Mouse (Mus musculus) v-Abl transformed pro-B cells (cell line): ENCODE measurements around the gene Helz2.

Experiments
- in situ Hi-C, 2 experiments: fragments of 400-800 bp; cut with MboI; formaldehyde crosslinking; loops; one replicate each; pipeline ENCODE4 v1.15.1; 2025; ENCODE audit not compliant: unreplicated experiment in 2 of 2

Gene Helz2

DNA sequence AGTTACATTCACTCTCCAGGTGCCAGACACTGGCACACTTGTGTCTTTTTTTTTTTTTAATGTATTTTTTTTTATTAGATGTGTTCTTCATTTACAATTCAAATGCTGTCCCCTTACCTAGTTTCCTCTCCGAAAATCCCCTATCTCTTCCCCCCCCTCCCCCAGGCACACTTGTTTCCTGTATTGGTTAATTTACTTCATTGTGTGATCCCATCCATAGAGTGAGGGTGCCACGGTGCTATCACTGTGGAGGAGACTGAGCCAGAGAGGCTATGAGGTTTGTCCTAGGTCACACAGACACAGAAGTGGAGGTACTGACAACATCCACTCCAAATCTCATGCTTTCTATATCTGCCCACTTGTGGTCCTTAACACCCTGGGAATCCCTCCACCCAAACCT, 3.0 kb downstream of the Helz2 start:
- in situ Hi-C loops: no loop called here

DNA sequence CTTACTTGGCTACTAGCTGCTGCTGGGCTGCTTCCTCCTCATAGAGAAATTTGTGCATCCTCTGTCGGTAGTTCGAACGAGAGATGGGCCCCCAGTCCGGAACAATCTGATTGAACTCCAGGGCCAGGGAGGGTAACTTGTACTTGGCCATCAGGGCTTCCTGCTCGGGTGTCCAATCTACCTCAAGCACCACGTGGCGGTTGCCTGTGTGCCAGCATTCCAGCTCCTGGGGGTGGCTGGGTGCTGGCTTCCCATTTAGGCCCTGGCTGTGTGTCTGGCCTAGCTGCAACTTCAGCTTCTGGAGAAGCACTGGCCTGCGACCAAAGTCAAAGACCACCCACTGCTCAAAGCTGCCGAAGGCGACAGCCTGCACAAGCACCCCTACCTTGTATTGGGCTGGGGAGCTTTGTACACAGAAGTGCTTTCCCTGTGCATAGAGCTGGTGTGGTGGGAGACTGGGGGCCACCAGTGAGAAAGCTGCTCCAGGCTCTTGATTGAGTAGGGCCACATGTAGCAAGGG, 3.7 kb downstream of the Helz2 start:
- in situ Hi-C loops: no loop called here

DNA sequence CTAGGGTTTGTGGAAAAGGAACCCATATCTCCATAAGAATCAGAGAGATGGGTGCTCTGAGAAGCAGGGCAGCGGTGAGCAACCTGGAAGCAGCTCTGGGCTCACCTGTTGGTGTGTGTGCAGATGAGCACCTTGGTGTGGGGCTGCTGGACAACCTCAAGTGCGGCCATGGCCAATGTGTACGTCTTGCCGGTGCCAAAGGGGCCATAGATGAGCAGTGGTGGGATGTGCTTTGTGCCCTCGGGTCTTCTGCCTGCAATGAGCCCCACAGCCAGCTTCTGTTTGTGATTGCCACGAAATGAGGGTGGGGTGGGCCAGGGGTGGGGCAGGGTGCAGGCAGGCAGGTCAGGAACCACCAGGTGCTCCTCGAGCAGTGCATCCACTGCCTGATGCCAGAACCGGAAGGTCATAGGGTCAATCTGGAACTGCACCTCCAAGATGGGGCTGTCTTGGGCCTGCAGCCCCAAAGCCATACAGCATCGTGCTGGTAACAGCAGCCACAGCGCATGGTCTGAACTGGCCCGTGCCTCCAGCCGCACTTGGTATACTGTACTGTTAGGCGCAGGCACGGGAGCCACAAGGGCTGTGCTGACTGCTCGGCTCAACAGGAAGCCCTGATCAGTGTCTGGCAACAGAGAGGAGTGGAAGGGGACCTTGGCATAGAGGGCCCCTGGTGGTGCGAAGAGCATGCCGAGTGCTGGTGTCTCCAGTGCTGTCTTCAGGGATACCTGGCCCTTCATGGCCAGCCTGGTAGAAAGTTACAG, 4.4 kb downstream of the Helz2 start:
- in situ Hi-C loops: no loop called here

DNA sequence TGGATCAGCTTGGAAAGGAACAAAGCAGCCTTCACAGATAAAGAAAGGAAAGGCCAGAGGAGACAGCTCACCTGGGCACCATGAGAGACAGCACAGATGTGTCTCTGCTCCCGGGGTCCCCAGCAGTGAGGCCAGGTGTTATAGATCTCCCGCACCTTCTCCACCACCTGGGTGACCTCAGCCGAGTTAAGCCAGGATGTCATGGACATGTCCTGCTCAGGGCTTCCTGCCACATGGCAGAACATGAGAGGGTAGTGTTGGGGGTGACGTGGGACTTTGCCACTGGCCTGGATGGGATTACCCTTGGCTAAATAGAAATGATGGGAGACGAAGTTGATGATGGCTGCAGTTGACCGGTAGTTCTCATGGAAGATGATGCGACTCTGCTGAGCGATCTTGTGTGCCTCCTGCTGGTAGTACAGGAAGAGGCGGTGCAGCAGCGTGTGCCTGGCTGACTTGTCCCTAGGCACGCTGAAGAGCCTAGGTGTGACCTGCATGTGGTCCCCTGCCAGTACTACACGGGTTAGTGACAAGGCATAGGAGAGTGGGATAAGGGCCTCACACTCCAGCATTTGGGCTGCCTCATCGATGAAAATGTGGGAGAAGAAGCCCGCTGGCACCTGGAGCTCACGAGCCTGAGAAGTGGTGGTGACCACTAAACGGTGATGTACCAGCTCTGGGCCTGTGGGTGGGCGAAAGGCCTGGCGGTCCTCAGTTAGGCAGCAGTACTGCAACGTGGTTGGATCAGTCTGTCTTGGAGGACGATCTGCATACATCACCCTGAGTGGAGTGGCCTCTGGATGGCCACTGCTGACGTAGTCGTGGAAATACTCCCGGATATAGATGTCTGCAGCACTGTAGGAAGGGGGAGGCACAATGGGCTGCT, 5.9 kb downstream of the Helz2 start:
- in situ Hi-C loops: no loop called here

DNA sequence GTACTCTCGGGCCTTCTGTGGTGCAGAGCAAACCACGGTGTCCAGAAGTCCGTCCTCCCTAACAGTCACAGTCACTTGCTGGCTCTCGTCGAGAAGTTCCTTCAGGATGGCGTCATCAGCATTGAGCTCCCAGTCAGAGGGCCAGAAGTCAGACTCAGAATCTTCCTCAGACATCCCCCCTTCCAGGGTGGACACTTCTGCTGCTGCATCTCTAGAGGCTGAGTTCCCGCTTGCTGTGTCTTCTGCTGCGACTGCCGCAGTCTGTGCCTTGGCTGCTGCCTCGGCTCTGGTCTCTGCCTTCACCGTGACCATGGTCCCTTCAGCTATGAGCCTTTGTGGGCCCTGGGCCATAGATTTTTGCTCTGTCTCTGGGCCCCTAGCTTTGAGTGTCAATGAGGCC, 7.1 kb downstream of the Helz2 start:
- in situ Hi-C loops: no loop called here

DNA sequence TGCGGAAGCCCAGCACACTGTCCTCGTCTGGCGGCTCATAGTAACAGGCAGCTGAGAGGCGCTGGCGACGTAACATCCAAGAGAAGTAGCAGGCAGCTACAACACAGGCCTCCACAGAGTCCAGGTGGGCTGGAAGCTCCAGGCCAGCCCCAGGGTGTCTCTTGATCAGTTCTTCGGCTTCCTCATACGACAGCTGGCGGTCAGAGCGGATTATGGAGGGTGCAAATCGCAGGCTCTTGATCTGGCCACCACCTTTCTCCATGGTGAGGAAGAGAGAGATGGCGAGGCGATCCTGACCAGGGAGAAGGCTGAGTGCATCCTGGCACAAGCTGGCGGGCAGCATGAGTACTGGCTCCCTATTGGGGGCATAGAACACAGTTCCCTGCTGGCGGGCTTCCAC, 8.4 kb downstream of the Helz2 start:
- in situ Hi-C loops: no loop called here

DNA sequence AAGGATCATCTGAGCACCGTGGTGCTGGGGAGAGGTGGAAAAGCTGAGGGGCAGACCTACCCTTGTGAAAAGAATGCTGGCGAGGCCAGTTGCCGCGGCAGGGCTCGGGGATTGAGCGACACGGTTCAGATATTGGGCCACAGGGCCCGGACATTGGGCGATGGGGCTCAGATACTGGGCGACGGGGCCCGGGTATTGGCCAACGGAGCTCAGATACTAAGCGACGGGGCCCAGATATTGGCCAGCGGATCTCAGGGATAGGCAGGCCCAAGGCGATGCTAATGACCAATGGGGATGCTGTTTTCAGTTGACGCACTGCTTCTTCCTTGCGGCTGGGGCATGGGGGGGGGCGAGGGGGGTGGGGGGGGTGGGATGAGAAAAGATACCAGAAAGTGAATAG, 10.7 kb downstream of the Helz2 start:
- in situ Hi-C loops: no loop called here

DNA sequence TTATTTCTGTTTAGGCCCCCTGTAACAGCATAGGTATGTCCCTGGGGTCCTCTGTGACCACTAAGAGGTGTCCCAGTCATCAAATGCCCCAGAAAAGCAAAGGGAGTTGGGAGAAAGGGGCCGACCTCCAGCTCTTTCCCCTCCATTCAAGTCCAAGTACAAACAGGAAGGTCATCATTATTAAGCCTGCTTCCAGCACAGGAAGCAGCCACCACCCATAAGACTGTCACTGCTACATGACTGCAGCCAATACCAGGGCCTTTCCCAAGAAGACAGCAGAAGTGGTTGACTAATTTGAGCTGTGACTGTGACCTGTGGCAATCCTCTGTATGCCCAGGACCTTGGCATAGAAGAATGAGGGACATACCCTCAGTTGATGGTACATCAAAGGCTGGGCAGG, 13.5 kb downstream of the Helz2 start:
- in situ Hi-C loops: no loop called here

DNA sequence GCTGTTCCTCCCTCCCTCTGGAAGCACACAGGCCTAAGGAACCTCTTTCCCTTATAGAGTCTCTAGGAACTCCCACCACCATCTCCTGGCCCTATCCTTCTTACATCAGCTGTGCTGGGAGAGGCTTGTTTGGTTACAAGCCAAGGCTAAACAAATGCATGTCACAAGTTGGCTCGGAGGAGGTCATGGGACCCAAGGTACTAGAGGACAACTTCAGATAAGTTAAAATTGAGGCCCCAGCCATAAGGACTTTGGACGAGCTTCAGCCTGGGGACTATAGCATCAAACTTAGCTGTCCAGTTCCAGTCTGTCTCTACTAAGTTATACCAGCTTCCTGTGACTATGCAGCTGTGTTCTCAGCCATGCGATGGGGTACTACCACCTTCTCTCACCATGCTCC, 14.7 kb downstream of the Helz2 start:
- in situ Hi-C loops: no loop called here

DNA sequence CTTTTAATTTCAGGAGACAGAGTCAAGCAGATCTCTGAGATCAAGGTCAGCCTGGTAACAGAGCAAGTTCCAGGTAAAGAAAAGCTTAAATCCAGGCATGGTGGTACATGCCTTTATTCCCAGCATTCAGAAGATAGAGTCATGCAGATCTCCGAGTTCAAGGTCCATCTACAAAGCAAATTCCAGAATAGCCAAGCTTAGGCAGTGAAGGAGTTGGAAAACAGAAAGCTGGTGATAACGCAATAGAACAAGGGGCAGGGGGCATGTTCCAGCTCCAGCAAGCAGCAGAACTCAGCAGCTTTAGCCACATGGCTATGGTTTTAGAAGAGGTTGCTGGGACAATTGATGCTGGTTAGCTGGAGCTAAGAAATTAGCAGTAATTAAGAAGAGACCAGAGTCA, 16.8 kb downstream of the Helz2 start:
- in situ Hi-C loops: no loop called here

DNA sequence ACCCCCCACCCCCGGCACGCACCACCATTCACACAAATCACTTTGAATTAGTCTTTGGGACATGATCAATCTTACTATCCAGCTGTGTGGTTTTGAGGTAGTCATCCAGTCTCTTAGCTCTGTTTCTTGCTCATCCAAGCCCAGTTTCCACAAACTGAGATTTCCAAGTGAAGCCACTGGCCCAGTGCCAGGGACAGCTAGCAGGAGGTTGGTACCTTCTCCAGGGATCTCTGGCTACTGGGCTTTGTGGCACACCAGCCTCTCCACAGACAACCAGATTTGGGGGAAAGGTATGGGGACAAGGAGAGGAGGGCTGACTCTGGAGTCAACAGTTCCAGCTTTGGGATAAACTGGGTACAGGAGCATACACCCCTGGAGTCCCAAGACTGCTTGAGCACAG, 21.5 kb downstream of the Helz2 start:
- in situ Hi-C loops: no loop called here

DNA sequence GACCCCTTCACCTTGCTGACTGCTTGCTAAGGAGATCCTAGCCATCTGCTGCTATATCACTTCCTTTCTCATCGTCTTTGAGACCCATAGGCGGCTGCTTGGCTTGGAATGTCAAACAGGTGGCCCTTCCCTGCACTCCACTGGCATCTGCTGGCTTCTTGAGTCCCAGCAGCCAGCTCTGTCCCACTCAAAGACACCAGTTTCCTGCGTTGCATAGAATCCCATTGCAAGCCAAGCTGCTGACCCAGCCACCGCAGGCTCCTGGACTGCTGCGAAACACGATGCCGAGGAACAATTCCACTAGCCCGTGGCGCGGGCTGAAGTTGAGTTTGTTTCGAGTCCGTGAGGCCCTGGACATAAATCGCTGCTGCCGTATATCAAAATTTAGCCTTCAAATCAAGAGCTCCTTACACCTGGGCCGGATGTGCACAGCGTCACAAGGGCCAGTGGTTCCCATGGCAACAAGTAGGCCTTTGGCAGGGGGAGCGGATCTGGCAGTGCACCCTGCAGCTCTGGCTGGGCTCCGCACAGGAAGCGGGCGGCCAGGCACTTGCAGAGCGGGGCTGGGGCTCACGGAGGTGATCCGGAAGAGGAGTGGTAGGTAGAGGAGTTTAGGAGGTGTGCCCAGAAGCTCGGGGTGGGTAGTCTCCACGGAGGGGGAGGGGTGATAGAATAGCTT, 22.1 kb downstream of the Helz2 start, which contains the start of gene Fndc11:
TSS of gene Fndc11 (plus strand) at position 476 of the 679 bp plus-strand sequence.
- in situ Hi-C loops: no loop called here

DNA sequence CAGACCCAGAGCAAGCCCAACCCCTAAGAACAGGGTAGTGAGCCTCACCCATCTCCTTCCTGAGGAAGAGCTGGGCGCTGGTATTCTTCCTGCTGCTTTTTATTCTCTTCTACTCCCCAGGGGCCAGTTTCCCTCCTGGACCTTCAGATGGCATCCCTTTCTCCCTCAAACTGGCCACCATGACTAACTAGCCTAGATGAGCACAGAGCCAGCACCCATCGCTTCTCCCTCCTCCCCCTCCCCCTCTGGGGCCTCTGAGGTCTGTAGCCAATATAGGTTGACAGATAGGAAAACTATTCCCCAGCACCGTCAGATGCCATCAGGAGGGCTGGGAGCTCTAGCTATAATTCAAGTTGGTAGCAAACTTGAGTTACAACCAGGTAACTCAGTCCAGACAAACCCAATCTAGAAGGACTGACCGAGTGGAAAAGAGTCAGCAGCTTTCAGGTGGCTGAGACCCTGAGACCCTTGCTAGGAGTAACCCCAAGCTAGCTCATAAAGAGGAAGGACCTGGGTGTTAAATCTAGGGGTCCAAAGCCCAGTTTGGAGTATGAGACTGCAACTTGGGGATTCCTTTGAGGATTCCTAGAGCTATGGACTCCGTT, 22.8 kb downstream of the Helz2 start:
- in situ Hi-C loops: no loop called here

DNA sequence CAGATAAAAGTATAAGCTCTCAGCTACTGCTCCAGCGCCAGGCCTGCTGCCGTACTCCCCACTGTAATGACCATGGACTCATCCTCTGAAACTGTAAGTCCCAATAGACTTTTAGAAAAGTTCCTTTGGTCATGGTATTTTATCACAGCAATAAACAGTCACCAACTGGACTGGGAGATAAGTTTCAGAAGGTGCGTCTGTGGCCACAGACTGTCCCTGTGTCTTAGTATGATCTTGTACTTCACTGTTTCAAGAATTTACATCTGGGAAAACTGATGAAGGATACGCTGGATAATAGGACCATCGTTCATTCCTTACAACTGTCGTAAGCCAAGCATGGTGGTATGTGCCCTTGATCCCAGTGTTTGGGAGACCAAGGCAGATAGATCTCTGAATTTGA, 25.8 kb downstream of the Helz2 start:
- in situ Hi-C loops: no loop called here

DNA sequence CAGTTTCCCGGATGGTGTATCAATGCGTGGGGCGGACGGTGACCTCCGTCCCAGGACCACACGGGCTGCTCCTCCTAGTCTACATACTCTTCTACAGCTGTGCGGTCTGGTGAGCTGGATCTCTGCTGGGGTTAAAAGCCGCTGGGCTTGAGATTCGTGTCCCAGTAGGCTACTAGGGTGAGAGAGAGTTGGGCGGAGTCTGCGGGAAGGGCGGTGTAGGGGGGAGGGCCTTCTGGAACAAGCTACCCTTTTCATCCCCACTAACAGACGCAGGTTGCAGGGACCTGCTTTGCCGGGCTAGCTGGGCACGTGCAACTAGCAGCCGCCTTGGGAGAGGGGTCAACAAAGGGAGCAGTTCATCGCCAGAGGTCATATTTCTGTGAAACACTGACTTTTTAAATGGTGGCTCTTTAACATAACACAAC, 28.8 kb downstream of the Helz2 start, which contains the start of gene Srms:
TSS of gene Srms (minus strand) at position 165 of the 425 bp plus-strand sequence.
- in situ Hi-C loops: no loop called here

DNA sequence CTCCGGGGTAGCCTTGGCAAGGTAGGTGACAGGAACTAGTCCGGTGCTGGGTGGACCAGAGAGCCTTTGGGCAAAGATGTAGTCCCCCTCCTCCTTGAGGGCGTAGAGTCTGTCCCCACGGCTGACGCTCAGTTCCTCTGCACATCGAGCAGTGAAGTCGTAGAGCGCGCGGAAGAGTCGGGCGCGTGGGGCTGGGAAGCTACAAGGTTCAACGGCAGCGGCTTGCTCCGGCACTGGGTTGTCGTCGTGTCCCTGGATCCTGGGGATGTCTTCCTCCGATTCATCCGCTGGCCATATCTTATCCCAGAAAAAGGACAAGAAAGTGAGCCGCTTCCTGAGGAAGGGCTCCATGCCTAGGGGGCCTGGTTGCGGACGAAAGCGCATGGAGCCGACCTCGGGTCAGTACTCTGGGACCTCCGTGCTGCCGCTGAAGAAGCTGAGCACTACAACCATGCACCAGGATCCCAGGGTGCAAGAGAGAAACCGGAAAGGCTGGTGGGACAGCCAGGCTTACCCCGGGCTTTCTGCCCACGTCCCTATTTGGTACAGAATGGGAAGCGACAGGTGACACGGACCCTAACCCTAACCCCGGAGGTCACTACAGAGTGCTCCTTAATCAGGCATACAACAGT, 29.3 kb downstream of the Helz2 start:
- in situ Hi-C loops: no loop called here

DNA sequence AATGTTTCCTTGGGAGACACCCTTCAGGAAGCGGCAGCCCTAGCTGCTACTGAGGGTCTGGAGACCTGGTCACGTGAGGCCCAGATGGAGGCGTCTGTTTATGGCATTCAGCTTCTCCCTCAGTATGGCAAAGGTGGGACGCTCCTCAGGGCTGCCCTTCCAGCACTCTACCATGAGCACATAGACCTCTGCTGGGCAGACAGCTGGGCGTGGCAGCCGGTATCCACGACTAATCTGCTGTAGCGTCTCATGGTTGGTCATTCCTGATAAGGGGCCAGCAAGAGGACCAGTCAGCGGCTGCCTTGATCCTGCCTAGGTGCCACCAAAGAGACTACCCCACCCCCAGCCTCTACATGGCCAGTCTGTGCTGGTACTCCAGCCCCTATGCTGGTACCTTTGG, 35.7 kb downstream of the Helz2 start:
- in situ Hi-C loops: no loop called here

DNA sequence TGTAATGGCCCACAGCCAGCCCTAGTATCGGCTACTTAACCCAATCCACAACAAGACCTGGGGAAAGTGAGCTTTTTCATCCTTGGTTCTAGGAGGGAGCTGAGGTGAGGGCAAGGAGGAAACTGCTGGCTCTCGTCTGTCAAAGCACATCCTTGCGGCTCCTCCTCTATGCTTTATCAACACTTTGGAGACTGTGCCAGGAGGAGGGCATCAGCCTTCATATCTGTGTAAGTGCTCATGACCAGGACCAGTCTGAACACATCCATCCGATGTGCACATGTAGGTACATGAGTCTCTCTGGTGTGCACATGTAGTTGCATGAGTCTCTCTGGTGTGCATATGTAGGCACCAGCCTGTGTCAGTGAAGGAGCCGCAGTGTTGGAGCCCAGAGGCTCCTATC, 36.1 kb downstream of the Helz2 start:
- in situ Hi-C loops: no loop called here

DNA sequence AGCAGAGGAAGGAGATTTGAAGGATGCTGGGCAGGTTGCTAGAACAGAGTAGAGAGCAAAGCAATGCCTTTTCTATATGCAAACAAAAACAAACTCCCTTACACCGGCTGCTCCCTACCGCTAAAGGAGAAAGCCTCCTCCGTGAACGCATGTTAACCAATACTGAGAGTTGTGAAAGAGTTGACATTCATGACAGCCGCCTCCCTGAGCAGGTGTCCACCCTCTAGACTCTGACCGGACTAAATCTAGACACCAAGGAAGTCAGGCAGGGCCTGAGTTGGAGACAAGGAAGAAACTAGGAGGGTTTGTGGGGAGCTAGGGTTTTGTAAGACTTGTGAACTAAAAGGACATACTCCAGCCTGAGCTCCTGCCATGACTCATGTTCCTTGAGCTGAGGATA, 38.9 kb downstream of the Helz2 start:
- in situ Hi-C loops: no loop called here

DNA sequence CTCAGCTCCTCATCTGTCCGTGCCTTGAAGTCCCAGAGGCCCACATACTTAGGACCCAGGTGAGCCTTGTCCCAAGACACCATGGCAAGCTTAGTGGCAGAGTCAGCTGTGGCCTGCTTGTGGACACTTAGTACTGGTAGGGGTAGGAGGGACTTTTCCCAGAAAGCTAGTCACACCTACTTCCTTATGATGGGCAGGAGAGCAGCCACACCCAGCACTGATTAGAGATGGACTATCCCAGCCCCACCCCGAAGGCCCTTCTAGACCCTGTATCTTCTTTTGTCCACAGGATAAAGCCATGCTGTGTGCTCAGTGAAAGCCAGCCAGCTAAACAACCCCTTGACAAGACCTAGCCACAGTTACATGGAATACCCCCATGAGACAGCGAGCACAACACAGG, 39.4 kb downstream of the Helz2 start, which contains the start of gene Ptk6:
TSS of gene Ptk6 (minus strand) at position 368 of the 400 bp plus-strand sequence.
- in situ Hi-C loops: no loop called here
